Mouse (Mus musculus): ENCODE measurements around the gene Tll2. TPM values are rescaled to one million over a fixed set of nuclear protein-coding genes. Genes with fewer than 3 reads are reported as not detected.

Gene Tll2
- total RNA-seq, 2 experiments from 2014 or later: 1.0 to 1.6 TPM

GRCm38 (mm10) chr19:41100863-41101262 lies 105.8 kb downstream of the Tll2 start:
- no peak for DNase-seq (ENCODE audit: low spot score in 2 of 2)
- intact Hi-C loops (cut with DNase I): no loop called here

- intact Hi-C loops (cut with DNase I): no loop called here
- DNase-seq (ENCODE audit: low spot score in 2 of 2): no peak
Measured at GRCm38 (mm10) chr19:41097038-41097437, 109.6 kb downstream of the Tll2 start.

GRCm38 (mm10) chr19:41091901-41092300 lies 114.7 kb downstream of the Tll2 start:
- intact Hi-C loops (cut with DNase I): no loop called here
- no peak for DNase-seq (ENCODE audit: low spot score in 2 of 2)

GRCm38 (mm10) chr19:41089833-41090232 lies 116.8 kb downstream of the Tll2 start:
- DNase-seq (ENCODE audit: low spot score in 2 of 2): peak; percentile 70 to 72
- intact Hi-C loops (cut with DNase I): loop anchor here (5.0 to 10.0 kb wide), 5 partner anchors 112 to 672 kb away; no protein-coding TSS in a partner anchor

GRCm38 (mm10) chr19:41088491-41088890 lies 118.1 kb downstream of the Tll2 start:
- DNase-seq (ENCODE audit: low spot score in 2 of 2): no peak
- intact Hi-C loops (cut with DNase I): loop anchor here (5.0 to 10.0 kb wide), 5 partner anchors 114 to 674 kb away; no protein-coding TSS in a partner anchor

- intact Hi-C loops (cut with DNase I): loop anchor here (5.0 to 10.0 kb wide), 5 partner anchors 114 to 674 kb away; no protein-coding TSS in a partner anchor
- no peak for DNase-seq (ENCODE audit: low spot score in 2 of 2)
Measured at GRCm38 (mm10) chr19:41087901-41088300, 118.7 kb downstream of the Tll2 start.

GRCm38 (mm10) chr19:41086700-41087099 lies 119.9 kb downstream of the Tll2 start:
- peak; percentile 83 to 91 for DNase-seq (ENCODE audit: low spot score in 2 of 2)
- intact Hi-C loops (cut with DNase I): loop anchor here (5.0 to 10.0 kb wide), 5 partner anchors 116 to 676 kb away; no protein-coding TSS in a partner anchor

GRCm38 (mm10) chr19:41086289-41086688 lies 120.3 kb downstream of the Tll2 start:
- intact Hi-C loops (cut with DNase I): loop anchor here (5.0 to 10.0 kb wide), 5 partner anchors 116 to 676 kb away; no protein-coding TSS in a partner anchor

GRCm38 (mm10) chr19:41083646-41084045 lies 123.0 kb downstream of the Tll2 start:
- no peak for DNase-seq (ENCODE audit: low spot score in 2 of 2)
- intact Hi-C loops (cut with DNase I): loop anchor here (10.0 kb wide), 1 partner anchor 541 kb away; no protein-coding TSS in a partner anchor

More at GRCm38 (mm10) chr19:41086289-41086688, 120.3 kb downstream of the Tll2 start:
- DNase-seq (ENCODE audit: low spot score in 2 of 2): no peak

- intact Hi-C loops (cut with DNase I): loop anchor here (10.0 kb wide), 1 partner anchor 543 kb away; no protein-coding TSS in a partner anchor
- no peak for DNase-seq (ENCODE audit: low spot score in 2 of 2)
Measured at GRCm38 (mm10) chr19:41081589-41081988, 125.0 kb downstream of the Tll2 start.

GRCm38 (mm10) chr19:41076906-41077305 lies 129.7 kb downstream of the Tll2 start, which contains the start of gene Opalin:
TSS of gene Opalin (minus strand) at chr19:41077113.
- intact Hi-C loops (cut with DNase I): no loop called here
- no peak for DNase-seq (ENCODE audit: low spot score in 2 of 2)

GRCm38 (mm10) chr19:41073746-41074455 lies 132.7 kb downstream of the Tll2 start:
- intact Hi-C loops (cut with DNase I): no loop called here
- DNase-seq (ENCODE audit: low spot score in 2 of 2): no peak

- intact Hi-C loops (cut with DNase I): no loop called here
Measured at GRCm38 (mm10) chr19:41071500-41071899, 135.1 kb downstream of the Tll2 start.

GRCm38 (mm10) chr19:41054702-41055101 lies 151.9 kb downstream of the Tll2 start:
- DNase-seq (ENCODE audit: low spot score in 2 of 2): peak in 1 of 2 experiments; percentile 8
- intact Hi-C loops (cut with DNase I): no loop called here

More at GRCm38 (mm10) chr19:41071500-41071899, 135.1 kb downstream of the Tll2 start:
- peak; percentile 90 to 93 for DNase-seq (ENCODE audit: low spot score in 2 of 2)

- no peak for DNase-seq (ENCODE audit: low spot score in 2 of 2)
Measured at GRCm38 (mm10) chr19:41053530-41053929, 153.1 kb downstream of the Tll2 start.

GRCm38 (mm10) chr19:41052247-41052646 lies 154.4 kb downstream of the Tll2 start:
- no peak for DNase-seq (ENCODE audit: low spot score in 2 of 2)
- intact Hi-C loops (cut with DNase I): no loop called here

More at GRCm38 (mm10) chr19:41053530-41053929, 153.1 kb downstream of the Tll2 start:
- intact Hi-C loops (cut with DNase I): no loop called here

- intact Hi-C loops (cut with DNase I): no loop called here
- DNase-seq (ENCODE audit: low spot score in 2 of 2): no peak
Measured at GRCm38 (mm10) chr19:41051714-41052113, 154.9 kb downstream of the Tll2 start.

GRCm38 (mm10) chr19:41048187-41048559 lies 158.5 kb downstream of the Tll2 start:
- intact Hi-C loops (cut with DNase I): no loop called here

GRCm38 (mm10) chr19:41047437-41048186 lies 159.0 kb downstream of the Tll2 start:
- intact Hi-C loops (cut with DNase I): no loop called here
- peak in 1 of 2 experiments; percentile 9 for DNase-seq (ENCODE audit: low spot score in 2 of 2)

More at GRCm38 (mm10) chr19:41048187-41048559, 158.5 kb downstream of the Tll2 start:
- no peak for DNase-seq (ENCODE audit: low spot score in 2 of 2)

Data from left cerebral cortex, postnatal 25 days (tissue).